Mouse (Mus musculus): ENCODE measurements around the gene Ccl26.
A peak's percentile ranks its signal among the peaks of the same experiment; 100 is the strongest.
"Not testable (repeated sequence)": the region's sequence is repeated elsewhere in the genome, so short reads cannot be mapped to it uniquely, and the experiment has no call there.

The Ccl26 gene

DNA sequence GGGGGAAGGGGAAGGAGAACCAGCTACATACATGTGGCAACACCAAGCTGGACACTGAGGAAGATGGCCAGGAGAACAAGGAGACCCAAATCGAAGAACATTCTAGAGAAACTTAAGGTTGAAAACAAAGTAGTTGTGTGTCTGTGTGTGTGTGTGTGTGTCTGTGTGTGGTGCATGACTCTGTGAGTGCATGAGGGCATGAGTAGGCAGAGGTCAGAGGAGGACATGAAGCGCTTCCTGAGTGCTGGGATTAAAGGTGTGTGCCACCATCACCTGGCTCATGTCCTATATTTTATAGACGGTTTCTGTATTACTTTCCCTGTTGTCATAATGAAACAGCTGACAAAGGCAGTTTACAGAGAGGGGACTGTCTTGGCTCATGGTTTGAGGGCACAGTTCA is at the start of gene Ccl26:
Gene Ccl26 (minus strand): TSS at position 101 of the 400 bp plus-strand sequence.
- DNase-seq = no peak

DNA sequence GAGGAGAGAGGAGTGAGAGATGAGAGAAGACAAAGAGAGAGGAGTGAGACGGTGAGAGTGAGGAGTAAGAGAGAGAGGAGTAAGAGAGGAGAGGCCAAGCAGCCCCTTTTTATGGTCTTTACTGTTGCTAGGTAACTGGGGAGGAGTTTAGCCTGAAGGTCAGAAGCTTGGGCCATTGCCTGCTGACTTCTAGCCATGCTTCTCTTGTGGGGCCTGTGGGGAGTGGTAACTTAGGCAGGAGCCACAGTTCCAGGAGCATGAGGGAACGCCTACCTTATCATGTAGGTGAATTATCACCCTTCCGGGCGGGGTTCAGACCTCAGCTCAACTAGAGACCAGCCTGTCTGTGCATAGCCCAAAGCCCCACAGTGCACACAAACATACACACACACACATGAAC is 46.4 kb upstream of the Ccl26 start:
- no peak for DNase-seq

DNA sequence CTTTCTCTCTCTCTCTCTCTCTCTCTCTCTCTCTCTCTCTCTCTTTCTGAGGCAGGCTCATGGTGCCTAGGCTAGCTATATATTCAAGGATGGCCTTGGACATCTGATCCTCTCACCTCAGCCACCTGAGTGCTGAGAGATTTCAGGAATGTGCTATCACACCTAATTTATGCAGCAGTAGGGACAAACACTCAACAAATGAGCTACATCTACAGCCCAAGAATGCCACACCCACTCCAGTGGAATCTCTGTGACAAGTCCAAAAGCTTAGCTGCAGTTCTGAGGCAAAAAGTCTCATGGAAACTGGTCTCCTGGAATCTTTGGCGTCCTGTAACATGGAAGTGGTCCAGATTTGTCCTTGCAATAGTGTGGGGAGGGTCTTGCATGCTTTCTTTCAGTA is 44.2 kb upstream of the Ccl26 start:
- DNase-seq = no peak

DNA sequence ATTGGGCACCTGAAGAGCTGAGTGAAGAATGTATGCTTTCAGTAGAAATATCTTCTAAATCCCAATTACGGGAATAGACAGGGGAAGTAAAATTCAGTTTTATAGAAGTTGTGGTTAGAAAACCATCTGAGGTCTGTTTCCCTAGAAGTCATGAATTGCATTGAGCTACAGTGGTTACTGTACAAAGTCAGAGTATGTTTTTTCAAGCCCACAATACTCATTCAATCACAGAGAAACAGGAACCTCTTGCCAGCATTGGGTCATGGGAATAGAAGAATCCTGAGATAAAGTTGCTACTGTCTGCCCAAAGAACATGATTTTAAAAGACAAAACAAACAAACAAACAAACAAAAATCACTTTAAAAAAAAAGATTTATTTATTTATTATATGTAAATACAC is 43.3 kb upstream of the Ccl26 start:
- not testable (repeated sequence) for DNase-seq

DNA sequence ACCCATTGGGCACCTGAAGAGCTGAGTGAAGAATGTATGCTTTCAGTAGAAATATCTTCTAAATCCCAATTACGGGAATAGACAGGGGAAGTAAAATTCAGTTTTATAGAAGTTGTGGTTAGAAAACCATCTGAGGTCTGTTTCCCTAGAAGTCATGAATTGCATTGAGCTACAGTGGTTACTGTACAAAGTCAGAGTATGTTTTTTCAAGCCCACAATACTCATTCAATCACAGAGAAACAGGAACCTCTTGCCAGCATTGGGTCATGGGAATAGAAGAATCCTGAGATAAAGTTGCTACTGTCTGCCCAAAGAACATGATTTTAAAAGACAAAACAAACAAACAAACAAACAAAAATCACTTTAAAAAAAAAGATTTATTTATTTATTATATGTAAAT is 41.3 kb upstream of the Ccl26 start:
- DNase-seq = not testable (repeated sequence)

DNA sequence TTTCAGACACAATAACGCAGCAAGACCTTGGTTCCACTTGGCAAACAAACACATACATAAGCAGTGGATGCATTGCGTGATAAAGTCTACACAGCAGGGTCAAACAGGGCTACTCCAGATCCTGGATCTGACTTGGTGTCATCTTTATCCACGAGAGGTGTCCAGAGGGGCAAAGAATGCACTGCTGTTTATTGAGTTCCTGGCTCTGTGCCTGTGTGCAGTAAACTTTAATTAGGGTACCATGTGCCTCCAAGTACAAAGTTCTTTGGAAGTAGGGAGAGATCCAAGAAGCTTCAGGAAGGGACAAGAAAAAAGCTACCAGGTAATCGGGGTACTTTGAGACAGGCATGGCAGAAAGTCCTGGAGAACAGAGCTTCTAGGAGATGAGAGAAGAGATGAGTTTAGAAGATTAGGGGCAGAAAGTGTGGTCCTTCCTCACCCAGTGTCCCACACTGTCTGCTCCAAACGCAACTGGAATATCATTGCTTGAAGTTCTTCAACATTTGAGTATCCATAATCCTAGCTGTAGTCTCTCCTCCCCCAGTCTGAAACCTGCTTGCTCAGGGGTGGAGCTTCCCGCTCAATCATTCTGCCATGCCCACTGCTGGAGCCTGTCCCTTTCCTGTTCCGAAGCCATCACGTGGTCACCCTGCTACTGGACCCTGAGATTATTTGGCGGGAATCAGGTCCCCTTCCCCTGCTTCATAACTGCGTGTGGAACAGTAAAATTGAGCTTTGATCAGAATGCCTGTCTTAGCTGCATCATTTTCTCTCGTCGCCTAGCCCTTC is 26.8 kb upstream of the Ccl26 start:
- peak in 1 of 2 experiments; percentile 9 for DNase-seq

DNA sequence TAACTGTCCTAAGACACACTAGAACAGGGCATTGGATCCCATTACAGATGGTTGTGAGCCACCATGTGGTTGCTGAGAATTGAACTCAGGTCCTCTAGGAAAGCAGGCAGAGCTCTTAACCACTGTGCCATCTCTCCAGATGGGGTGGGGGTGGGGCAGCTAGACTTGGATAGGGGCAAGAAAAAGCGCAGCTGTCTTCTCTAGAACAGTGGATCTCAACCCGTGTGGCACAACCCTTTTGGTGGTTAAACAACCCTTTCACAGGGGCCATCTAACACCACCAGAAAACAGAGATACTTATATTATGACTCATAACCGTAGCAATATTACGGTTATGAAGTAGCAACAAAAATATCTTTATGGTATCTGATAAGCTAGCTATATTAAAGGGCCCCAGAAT is 24.4 kb upstream of the Ccl26 start:
- DNase-seq = no peak

DNA sequence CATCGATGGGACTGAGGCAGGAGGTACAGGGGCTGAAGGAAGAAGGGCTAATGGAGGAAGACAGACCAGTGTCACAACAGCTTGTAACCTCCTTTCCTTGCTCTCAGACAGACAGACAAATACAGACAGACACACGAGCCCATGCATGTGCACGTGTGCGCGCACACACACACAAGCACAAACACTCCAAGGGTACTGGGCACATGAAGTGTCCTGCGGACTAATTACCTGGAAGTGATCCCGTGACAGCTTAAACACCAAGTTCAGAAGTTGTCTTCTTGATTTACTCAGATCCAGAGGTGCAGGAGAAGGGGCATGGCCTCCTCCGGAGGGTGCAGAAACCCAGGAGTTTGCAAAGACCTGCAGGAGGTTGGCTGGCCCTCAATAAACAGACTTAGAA is 22.3 kb upstream of the Ccl26 start:
- DNase-seq = no peak

DNA sequence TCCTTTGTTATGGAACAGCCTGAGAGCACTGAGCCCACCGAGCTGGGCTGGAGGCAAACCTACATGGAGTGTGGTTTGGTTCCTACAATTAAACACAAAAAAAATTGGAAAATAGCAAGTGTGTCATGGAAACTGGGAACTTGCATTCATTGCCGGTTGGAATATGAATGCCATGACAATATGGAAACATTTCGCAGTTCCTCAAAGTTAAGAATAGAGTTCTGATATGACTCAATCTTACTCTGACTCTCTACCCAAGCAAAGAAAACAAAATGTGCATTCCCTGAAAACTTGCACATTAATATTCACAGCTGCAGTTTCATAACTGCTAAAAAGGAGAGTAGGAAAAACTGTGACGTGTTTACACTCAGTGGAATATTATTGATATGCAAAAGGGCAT is 19.0 kb upstream of the Ccl26 start:
- DNase-seq = no peak

DNA sequence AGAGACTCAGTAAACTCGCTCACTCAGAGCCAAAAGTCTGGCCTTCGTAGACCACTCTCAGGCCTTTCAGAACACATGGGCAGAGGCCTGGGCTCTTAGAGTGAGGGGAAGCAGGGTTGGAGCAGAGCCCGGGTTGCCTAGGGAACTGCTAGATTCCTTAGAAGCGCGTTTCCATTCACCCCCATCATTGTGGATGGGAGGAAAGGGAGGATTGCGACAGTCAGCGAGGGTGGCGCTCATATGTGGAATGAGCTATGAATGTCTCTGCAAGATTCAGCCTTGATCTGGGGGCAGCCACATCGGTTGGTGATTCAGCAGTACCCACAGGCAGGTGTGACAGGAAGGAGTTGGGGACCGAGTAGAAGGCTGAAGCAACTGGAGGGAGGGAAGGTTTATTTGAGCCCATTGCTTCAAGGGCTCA is 16.0 kb upstream of the Ccl26 start:
- no peak for DNase-seq

DNA sequence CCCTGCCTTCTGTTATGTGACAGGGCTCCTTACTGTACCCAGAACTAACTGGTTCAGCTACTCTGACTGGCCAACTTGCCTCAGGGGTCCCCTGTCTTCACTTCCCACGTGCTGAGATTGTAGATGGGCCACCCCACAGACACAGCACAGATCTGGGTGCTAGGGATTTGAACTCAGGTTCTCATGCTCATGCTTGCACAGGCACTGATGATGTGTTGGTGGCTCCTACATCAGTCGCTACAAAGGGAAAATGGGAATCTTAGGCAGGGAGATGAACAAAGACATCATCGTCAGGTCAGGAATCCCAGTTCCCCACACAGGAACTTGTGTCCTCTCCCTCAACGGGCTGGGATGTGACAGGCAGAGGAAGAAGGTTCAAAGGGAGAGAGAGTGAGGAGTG is 12.7 kb upstream of the Ccl26 start:
- no peak for DNase-seq

DNA sequence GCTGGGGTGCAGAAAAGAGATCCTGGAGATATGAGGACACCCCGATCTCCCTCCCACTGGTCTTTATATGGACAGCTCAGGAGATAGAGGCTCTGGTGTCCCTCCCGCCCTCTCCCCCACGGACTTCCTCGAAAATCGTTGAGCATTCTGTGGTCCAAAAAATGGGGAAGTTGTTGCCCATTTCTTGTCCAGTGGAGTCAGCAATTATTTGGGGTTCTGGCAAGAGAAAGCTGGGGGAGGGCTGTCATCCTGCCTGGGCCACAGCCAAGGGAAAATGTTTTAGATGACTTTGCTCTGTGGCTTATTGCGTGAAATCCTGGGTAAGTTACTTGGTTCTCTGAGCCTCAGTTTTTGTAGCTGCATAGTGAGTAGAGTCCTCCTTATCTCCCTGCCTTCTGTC is 9.6 kb upstream of the Ccl26 start, which contains the start of gene Ccl24:
Gene Ccl24 (minus strand): TSS at position 44 of the 400 bp plus-strand sequence.
- no peak for DNase-seq

DNA sequence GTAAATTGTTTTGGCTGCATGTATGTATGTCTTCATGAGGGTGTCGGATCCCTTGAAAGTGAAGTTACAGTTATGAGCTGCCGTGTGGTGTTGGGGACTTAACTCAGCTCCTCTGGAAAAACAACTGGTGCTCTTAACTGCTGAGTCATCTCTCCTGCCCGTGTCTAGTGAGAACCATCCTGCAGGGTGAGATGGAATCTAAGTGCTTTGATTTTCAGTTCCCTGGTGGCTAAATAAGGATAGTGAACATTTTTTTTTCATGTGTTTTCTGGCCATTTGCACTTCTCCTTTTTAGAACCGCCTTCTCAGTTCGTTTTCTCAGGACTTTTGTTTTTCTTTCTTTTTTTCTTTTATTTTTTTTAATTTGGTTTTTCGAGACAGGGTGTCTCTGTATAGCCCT is 5.3 kb upstream of the Ccl26 start:
- DNase-seq = no peak

DNA sequence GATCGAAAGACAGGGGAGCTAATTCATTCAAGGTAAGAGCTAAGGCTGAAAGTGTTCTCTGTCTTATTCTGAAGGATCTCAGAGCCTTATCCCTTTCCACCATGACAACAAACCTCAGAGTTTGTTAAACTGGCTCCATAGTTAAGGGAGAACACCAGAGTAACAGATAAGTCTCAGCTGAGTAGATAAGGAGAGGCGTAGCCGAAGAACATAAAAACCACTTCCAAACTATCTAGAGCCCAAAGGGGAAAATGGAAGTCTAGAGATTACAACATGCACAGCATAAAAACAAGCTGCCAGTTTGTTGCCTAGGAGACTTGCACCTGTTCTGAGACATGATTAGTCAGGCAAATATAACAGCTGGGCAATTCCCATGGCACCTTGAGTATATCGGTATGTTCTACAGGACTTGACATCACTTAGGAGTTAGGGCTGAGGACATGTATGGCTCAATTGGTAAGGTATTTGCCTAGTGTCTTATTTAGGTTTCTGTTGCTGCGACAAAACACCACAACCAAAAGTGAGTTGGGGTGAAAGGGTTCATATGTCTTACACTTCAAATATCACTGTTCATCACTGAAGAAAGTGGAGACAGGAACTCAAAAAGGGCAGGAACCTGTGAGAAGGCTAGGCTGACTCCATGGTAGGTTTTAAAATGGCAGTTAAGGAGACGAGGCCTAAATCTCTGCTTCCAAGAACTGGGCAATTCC is 4.3 kb upstream of the Ccl26 start:
- DNase-seq = no peak

DNA sequence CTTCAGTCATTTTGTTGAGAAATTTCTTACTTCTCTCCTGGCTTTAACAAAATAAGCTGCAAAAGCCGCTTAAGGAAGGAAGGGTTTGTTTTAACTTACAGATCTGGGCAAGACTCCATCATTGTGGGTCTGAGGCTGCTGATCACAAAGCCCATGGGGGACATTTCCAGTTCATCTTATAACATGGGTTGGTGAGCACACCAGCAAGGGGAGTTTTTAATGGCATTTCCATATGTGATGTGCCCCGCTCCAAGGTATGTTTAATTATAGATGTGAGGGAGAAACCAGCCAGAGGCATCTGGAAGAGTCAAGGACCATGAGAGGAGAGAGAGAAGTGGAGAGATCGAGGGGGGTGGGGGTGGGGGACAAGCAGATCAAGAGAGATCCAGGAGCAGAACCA is 5.7 kb downstream of the Ccl26 start:
- DNase-seq = no peak

DNA sequence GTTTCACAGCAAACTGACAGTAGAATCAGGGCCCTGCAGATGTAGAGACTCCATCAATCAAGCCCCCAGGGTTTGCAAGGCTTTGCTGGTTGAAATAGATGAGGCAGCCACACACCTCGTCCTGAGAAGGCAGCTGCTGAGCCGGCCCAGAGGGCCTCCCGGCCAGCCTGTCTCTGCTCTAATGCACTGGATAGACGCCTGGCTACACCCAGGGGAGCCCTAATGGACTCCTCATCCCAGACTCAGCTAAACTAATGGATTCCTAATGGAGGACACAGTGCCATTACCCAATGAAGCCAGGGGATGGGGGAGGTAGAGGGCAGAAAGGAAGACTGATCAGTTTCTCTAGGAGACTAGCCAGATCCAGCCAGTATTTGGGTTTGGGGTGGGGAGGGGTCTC is 6.3 kb downstream of the Ccl26 start:
- DNase-seq = no peak

DNA sequence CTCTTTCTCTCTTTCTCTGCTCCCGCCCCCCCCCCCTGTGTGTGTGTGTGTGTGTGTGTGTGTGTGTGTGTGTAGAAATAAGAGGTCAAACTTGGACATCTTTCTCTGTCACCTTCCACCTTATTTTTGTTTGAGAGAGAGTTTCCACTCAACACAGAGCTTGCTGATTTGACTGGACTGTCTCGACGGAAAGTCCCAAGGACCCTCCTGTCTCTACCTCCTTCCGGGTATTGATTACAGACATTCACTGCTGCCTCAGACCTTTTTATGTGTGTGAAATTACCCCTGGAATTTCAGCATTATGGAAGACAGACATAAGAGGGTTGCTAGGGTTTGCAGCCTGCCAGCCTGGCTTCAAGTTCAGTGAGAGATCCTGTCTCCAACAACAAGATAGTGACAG is 7.1 kb downstream of the Ccl26 start:
- no peak for DNase-seq

DNA sequence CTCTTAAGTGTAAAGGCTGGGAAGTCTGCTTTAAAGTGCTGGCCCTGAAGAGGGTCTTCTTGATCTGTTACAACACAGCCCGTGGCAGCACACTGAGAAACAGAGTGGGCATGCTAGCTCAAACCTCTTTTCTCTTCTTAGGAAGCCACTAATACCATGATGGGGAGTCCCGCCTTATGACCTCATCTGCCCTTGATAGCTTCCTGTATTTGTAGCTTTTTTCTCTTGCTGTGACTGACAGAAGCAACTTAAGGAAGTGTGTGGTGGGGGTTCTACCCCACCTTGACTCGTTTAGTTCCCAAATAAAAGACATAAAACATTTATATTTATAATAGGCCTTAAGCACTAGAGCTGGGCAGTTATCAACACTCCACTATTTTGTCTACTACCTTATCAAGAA is 11.8 kb downstream of the Ccl26 start:
- DNase-seq = no peak

DNA sequence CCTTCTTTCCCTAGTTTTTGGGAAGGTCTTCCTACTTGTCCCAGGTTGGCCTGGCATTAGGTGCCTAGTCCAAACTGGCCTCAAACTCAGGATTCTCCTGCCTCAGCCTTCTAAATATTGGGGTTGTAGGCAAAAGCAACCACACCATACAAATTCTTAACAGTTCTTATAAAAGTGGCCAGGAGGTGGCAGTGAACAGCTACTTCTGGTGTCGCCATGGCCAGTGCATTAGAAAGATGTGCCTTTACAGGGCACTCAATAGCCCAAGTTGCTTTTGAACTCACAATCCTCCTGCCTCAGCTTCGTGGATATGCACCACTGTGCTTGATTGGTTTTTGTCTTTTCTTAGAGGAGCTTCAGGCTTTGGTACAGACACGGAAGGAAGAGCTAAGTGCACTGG is 12.5 kb downstream of the Ccl26 start:
- DNase-seq = no peak

DNA sequence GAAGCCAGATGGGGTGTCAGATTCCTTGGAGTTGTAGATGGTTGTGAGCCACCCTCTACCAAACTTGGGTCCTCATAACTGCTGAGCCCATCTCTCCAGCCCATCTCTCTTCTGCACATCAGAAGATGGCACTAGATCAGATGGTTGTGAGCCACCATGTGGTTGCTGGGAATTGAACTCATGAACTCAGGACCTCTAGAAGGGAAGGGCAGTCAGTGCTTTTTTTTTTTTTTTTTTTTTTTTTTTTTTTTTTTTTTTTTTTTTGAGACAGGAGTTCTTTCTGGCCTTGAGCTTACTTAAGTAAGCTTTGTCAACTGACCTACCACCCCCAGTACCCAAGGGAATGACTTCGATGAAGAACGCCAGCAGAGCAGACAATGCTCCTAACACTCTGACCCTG is 15.4 kb downstream of the Ccl26 start:
- DNase-seq = no peak

DNA sequence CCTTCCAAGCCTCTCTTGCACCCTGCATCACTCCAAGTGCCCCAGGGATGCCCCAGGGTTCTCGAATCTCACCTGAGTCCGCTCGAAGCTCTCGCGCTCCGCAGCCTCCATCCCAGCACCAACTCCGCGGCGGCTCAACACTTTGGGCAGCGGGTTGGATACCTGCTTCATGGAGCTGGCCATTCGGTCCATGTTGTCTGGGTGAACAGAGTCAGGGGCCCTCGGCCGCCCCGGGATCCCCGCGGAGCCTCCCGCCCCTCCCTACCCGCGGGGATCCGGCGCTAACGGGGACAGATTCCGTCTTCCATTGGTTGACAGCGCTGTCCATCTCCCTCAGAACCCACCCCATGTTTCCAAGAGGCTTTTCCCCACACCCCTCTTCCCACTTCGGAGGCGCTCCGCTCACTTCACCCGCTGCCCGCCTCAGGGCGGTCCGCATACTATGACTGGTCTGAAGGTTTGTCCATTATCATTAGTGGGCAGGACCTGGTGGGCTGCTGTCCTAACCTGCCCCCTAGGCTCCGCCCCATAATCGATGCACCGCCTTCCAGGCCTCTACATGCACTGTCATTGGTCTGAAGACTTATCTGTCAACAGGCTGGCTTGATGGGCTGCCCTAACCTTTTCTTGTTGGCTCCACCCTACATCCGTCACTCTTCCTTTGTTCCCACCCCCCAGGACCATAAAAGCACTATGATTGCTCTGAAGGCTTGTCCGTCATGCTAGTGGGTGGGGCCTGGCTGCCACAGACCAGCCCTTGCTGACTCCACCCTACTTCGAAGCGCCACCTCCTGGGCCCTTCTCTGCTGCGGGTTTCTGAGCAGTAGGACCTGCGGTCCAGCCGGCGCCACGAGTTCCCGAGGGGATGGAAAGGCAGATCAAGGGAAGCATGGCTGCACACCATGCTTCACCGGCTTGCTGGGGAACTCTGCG is 18.2 kb downstream of the Ccl26 start, which contains the start of gene Hip1:
Gene Hip1 (minus strand): TSS at position 256 of the 933 bp plus-strand sequence.
- DNase-seq = peak; percentile 97

DNA sequence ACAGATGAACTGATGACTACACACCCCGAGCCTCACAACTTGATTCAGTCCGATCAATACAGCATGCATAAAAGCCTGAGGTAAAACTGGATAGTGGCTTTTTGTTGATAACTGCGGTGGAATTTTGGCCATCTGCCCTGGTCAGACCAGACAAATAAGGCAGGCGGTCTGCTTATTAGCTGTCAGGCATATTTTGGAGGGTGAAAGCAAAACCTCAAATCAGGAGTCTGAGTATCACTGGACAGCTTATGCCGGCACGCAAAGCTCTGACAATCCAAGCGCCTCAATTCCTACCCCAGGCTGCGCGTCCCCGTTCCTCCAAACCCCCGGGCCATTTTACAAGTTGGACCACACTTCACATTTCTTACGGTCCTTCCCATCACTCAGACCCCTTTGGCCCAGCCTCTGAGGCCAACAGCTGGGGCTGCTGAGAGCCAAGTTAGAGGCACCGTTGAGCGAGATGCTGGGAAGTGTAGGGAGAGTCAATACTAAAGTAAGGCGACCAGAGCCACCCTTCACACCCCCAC is 19.3 kb downstream of the Ccl26 start:
- DNase-seq = peak; percentile 46 to 60

DNA sequence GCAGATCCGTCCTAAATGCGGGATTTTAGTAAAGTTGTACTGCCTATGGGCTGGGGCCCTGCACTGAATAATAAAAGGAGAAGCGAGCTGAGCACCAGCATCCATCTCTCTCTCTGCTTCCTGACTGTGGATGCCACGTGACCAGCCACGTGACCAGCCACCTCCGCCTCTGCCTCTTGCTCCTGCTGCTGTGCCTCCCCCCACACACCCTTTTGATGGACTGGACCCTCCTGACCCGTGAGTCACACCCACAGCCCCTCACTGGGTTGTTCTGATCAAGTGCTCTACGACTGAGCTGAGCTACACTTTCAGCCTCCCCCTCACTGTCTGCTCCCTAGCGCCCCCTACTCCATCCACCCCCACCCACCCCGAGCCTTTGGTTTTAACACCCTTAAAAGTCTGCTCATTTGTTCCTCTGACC is 25.6 kb downstream of the Ccl26 start:
- DNase-seq = no peak

Data from kidney, postnatal 4 days (tissue).